Mouse (Mus musculus): ENCODE results near the gene Zfp366.

GRCm38 (mm10) chr13:99217984-99218383 lies 33.4 kb downstream of the Zfp366 start:
- no peak for TF ChIP-seq CTCF (IDR thresholded peaks at IDR 0.05; ENCODE audit: control insufficient read depth, insufficient read depth, low read length)
- no peak for TF ChIP-seq POLR2A (IDR thresholded peaks at IDR 0.05; ENCODE audit: borderline replicate concordance, control insufficient read depth, low read depth, low read length)

Measured in bone marrow, adult 2 months (tissue).